17 mouse cellular contexts compared by ENCODE assay signal in genomic region chr9:94868557-94868956, GRCm38 (mm10).
"Had no signal": no experiment of that assay in that cellular context is flagged by ENCODE, and none has a peak within 500 bp of the region (broad histone marks: within the 10 kb centered on the region; RNA-seq: fewer than 3 reads in every experiment).

No protein-coding gene starts in this region.

- H3K4me3 ChIP-seq: lung, embryonic 15.5 days; megakaryocyte, embryonic 14.5 days; midbrain, embryonic 13.5 days; midbrain, embryonic 15.5 days; neural tube, embryonic 12.5 days; stomach, embryonic 15.5 days had no signal

- ATAC-seq: lung, postnatal 0 days; midbrain, embryonic 13.5 days; midbrain, embryonic 15.5 days had no signal

- H3K27ac ChIP-seq: lung, embryonic 15.5 days; macrophage; midbrain, embryonic 13.5 days; midbrain, embryonic 15.5 days; neural tube, embryonic 12.5 days; stomach, embryonic 15.5 days; stomach, postnatal 0 days had no signal

- DNase-seq: lung, adult 2 months; lung, postnatal 14 days; lung, postnatal 36 days; right cerebral cortex, postnatal 14 days; thymus, adult 2 months; thymus, postnatal 25 days; thymus, postnatal 4 days had no signal

- H3K27me3 ChIP-seq: lung, embryonic 15.5 days; megakaryocyte, embryonic 14.5 days; midbrain, embryonic 13.5 days; midbrain, embryonic 15.5 days; neural tube, embryonic 12.5 days; stomach, embryonic 15.5 days had no signal

- H3K9ac ChIP-seq: lung, embryonic 15.5 days; midbrain, embryonic 13.5 days; midbrain, embryonic 15.5 days; neural tube, embryonic 12.5 days; stomach, embryonic 15.5 days had no signal

- H3K36me3 ChIP-seq: lung, embryonic 15.5 days; midbrain, embryonic 13.5 days; midbrain, embryonic 15.5 days; neural tube, embryonic 12.5 days; stomach, embryonic 15.5 days had no signal

- H3K9me3 ChIP-seq: lung, embryonic 15.5 days; midbrain, embryonic 13.5 days; midbrain, embryonic 15.5 days; neural tube, embryonic 12.5 days; stomach, embryonic 15.5 days had no signal

- H3K4me2 ChIP-seq: lung, embryonic 15.5 days; midbrain, embryonic 11.5 days; midbrain, embryonic 13.5 days; midbrain, embryonic 15.5 days; neural tube, embryonic 12.5 days; stomach, embryonic 15.5 days had no signal

- H3K4me1 ChIP-seq: megakaryocyte, embryonic 14.5 days; midbrain, embryonic 13.5 days; midbrain, embryonic 15.5 days; neural tube, embryonic 12.5 days; stomach, embryonic 15.5 days had no signal
